ENCODE assay signal across 9 mouse cellular contexts in the genomic region with DNA sequence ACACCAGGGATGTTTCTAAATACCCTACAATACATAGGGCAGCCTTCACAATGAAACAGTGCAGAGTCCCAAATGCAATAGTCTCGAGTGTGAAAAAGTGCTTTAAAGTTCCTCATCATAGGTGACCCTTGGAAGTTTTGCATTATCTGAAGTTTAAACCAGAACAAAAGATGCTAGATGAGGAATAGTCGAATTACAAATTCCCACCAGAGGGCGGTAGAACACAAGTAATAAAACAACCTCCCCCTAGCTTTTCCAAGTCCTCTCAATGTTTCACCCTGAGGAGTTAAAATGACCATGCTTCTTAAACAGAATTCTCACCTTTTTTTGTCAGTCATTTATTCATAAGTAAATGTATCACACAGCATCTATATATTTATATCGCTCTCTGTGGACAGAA. TPM values are rescaled to one million over a fixed set of nuclear protein-coding genes. Genes with fewer than 3 reads are reported as not detected.
DNase-seq lines count a peak whose midpoint lies in the region; ATAC-seq and TF ChIP-seq lines count a peak whose summit lies in the region.
"Had no signal": no experiment of that assay in that cellular context is flagged by ENCODE, and none has a peak within 500 bp of the region (broad histone marks: within the 10 kb centered on the region; RNA-seq: fewer than 3 reads in every experiment).

No protein-coding gene starts in this region.

- H3K4me3 ChIP-seq in liver, postnatal 0 days (ENCODE audit: low read depth, low read length), result no peak overlapping the region
- H3K4me3 ChIP-seq in liver, embryonic 11.5 days (ENCODE audit: low read depth, low read length), result no peak overlapping the region

- peak; percentile 4 for DNase-seq in gastrocnemius, postnatal 10 days
- DNase-seq in gastrocnemius, postnatal 36 days, result no peak
- peak; percentile 14 for DNase-seq in liver, postnatal 0 days
- no peak for DNase-seq in liver, embryonic 11.5 days (ENCODE audit: low spot score)
- peak; percentile 29 for DNase-seq in T-cell, adult 2 months (ENCODE audit: low spot score)
- peak; percentile 80 for DNase-seq in induced T-regulatory cell, adult 2 months (ENCODE audit: low read depth)
- DNase-seq in frontal cortex, postnatal 10 days (ENCODE audit: low spot score in 2 of 2), result no peak
- no peak for DNase-seq in neural tube, embryonic 10.5 days (ENCODE audit: extremely low spot score, low spot score)

- no peak for ATAC-seq in liver, postnatal 0 days
- no peak for ATAC-seq in liver, embryonic 11.5 days (replicated peaks; ENCODE audit: low FRiP score)

- H3K9me3 ChIP-seq in liver, postnatal 0 days (ENCODE audit: low read length), result no peaks in the 10 kb centered on the region
- H3K9me3 ChIP-seq in liver, embryonic 11.5 days (ENCODE audit: control insufficient read depth, low read length), result no peaks in the 10 kb centered on the region
- H3K9me3 ChIP-seq: megakaryocyte, embryonic 14.5 days had no signal

- intact Hi-C loops in gastrocnemius, postnatal 36 days (cut with DNase I), result loop anchor here (2.0 to 10.0 kb wide), 3 partner anchors 183 to 1067 kb away; no protein-coding TSS in a partner anchor

- peak; percentile 66 for TF ChIP-seq CTCF in liver, postnatal 0 days (IDR thresholded peaks at IDR 0.05; ENCODE audit: low read depth)

- H3K27ac ChIP-seq in liver, postnatal 0 days (ENCODE audit: low read depth), result no peak overlapping the region
- H3K27ac ChIP-seq in liver, embryonic 11.5 days (ENCODE audit: low read depth, low read length), result no peak overlapping the region

- H3K4me1 ChIP-seq in liver, postnatal 0 days (ENCODE audit: insufficient read depth), result peaks cover 2% of the 10 kb centered on the region; the same call in 1 of the 2 replicates
- no peaks in the 10 kb centered on the region for H3K4me1 ChIP-seq in liver, embryonic 11.5 days (replicated peaks; ENCODE audit: control insufficient read depth, insufficient read depth, low read length)

- TF ChIP-seq EP300 in liver, postnatal 0 days (IDR thresholded peaks at IDR 0.05; ENCODE audit: low read depth), result no peak

- WGBS in liver, postnatal 0 days (ENCODE audit: insufficient replicate concordance), result 9% methylated on average over 4 of the region's 4 CpGs
- WGBS in liver, embryonic 11.5 days, result 7% methylated on average over 4 of the region's 4 CpGs

- no peak overlapping the region for H3K9ac ChIP-seq in liver, postnatal 0 days (replicated peaks)
- no peak overlapping the region for H3K9ac ChIP-seq in liver, embryonic 11.5 days (ENCODE audit: low read depth, low read length)

- H3K4me2 ChIP-seq in liver, postnatal 0 days (ENCODE audit: low read depth, low read length), result no peak overlapping the region
- H3K4me2 ChIP-seq in liver, embryonic 11.5 days, result no peak overlapping the region

- H3K27me3 ChIP-seq in liver, postnatal 0 days (ENCODE audit: insufficient read depth, low read length), result no peaks in the 10 kb centered on the region
- H3K27me3 ChIP-seq in liver, embryonic 11.5 days (replicated peaks; ENCODE audit: control insufficient read depth, insufficient read depth, low read length), result no peaks in the 10 kb centered on the region

- H3K36me3 ChIP-seq in liver, postnatal 0 days (replicated peaks; ENCODE audit: insufficient read depth, low read length), result no peaks in the 10 kb centered on the region
- H3K36me3 ChIP-seq in liver, embryonic 11.5 days (ENCODE audit: control insufficient read depth, insufficient read depth, low read length), result no peaks in the 10 kb centered on the region

RNA-seq across cellular contexts. Expression of a gene that starts 2.9 kb away (rescaled TPM):
- 1 to 10 TPM; 1.9 to 2.9 TPM for total RNA-seq in gastrocnemius, postnatal 10 days (2021)
- 1 to 10 TPM in 1 of 2 experiments, under 1 TPM in 1; 0.92 to 1.4 TPM for total RNA-seq in gastrocnemius, postnatal 36 days (2021)
- 3.5 TPM in 2 replicates for polyA plus RNA-seq in liver, postnatal 0 days (2015; fragmentation: Nextera tagmentation; extraction: Ambion mirVana)
- polyA plus RNA-seq in liver, embryonic 11.5 days (2014; fragmentation: Nextera tagmentation; extraction: Ambion mirVana), result 15.1 and 15.5 TPM in 2 replicates

Comparison
In these comparisons a context has a peak if more than half of its experiments do, and no peak if none do; other contexts are left out.
1. DNase-seq: peak in gastrocnemius, postnatal 10 days (single experiment), liver, postnatal 0 days (single experiment), T-cell, adult 2 months (single experiment) and induced T-regulatory cell, adult 2 months (single experiment); none in gastrocnemius, postnatal 36 days (0 of 2), liver, embryonic 11.5 days (single experiment), frontal cortex, postnatal 10 days (0 of 2) and neural tube, embryonic 10.5 days (single experiment).